Mouse (Mus musculus) macrophage (primary cell): ENCODE measurements around the gene Ralgps1. TPM values are rescaled to one million over a fixed set of nuclear protein-coding genes. Genes with fewer than 3 reads are reported as not detected.
A peak's percentile ranks its signal among the peaks of the same experiment; 100 is the strongest.

Source experiments
- H3K27ac ChIP-seq: fragments of 350-480 bp; formaldehyde crosslinking; 2 replicates; pipeline ENCODE4 v1.9.0; 2021
- H3K36me3 ChIP-seq: fragments of 350-480 bp; formaldehyde crosslinking; 2 replicates; pipeline ENCODE4 v1.9.0; 2021; ENCODE audit errors: inconsistent target
- H3K4me3 ChIP-seq: fragments of 350-480 bp; formaldehyde crosslinking; 2 replicates; pipeline ENCODE4 v1.9.0; 2021; ENCODE audit errors: inconsistent target
- H3K79me2 ChIP-seq: fragments of 350-480 bp; formaldehyde crosslinking; 2 replicates; pipeline ENCODE4 v1.9.0; 2021; ENCODE audit errors: inconsistent target
- WGBS: methylation state at CpG from one replicate; pipeline ENCODE4 v1.1.7; 2026; ENCODE audit warnings: inconsistent platforms; ENCODE audit not compliant: missing documents; 5-methylcytosine and 5-hydroxymethylcytosine counted together
- polyA plus RNA-seq: library from polyadenylated mRNA; stranded (reverse); fragments of 250-400 nt; gene quantifications from 3 replicates; pipeline ENCODE4 v1.2.4, GENCODE M21; 2018; ENCODE audit warnings: inconsistent platforms

Gene Ralgps1
- polyA plus RNA-seq, 1 experiment from 2014 or later = 2.3 TPM

DNA sequence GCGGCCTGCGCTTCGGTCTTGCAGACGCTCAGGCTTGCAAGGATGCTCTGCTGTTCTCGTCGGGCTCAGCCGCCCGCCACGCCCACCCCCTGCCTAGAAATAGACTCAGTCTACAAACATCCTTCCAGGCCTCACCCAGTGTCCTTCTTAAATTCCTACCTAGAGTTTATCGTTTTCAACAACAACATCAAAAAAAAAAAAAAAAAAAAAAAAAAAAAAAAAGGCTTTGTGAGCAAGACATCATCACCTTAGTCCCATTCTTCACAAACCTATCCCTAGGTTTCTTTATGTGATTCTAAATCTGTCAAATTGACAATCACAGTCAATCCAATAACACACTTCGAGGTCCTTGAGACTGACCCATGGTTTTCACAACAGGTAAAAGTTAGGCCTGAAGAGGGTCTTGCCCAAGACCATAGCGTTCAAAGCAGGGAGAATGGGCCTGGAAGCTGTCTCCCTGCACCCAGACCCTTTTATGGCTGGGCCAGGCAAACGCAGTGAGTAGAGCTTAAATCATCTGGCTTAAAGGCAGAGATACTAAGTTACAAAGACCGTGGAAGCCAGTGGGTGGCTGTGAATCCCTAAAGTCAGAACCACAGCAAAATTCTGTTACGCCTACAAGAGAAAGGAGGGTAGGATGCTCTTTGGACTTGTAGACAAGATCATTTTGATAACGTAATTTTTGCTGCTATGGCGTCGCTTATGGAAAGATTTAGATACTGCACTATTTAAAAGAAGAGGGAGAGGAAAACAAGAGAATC lies 542 bp upstream of the Ralgps1 start:
- Histone ChIP-seq H3K4me3 (no peak overlapping the region), H3K36me3 (no peaks in the 10 kb centered on the region), H3K27ac (no peak overlapping the region), H3K79me2 (no peaks in the 10 kb centered on the region)
- 36% methylated on average over 17 of the region's 18 CpGs for whole genome bisulfite sequencing

DNA sequence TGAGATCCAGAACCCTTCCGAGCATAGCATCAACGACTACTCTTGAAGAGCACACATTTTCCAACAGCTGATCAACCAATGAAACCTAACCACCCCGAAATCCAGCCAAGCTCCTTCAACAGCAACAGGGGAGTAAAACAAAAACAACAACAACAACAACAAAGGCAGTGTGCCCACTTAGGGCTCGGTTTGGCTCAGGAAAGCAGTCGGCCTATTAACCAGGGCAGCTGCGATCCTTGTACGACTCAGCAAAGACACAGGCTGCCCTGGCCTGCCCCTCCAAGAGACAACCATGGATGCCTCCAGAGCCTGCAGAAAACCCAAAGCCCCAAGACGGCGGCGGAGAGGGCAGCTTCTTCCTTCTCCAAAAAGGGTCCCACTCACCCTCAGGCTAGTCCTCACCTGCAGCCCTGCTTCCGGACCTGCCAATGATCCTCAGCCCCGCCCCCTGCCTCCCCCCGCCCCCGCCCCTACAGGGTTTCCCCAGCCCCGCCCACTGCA lies 960 bp downstream of the Ralgps1 start:
- no peaks in the 10 kb centered on the region for H3K79me2 ChIP-seq
- peak overlapping the region; percentile 30 for H3K4me3 ChIP-seq
- H3K27ac ChIP-seq = no peak overlapping the region
- no peaks in the 10 kb centered on the region for H3K36me3 ChIP-seq
- 22% methylated on average over 14 of the region's 15 CpGs for WGBS

DNA sequence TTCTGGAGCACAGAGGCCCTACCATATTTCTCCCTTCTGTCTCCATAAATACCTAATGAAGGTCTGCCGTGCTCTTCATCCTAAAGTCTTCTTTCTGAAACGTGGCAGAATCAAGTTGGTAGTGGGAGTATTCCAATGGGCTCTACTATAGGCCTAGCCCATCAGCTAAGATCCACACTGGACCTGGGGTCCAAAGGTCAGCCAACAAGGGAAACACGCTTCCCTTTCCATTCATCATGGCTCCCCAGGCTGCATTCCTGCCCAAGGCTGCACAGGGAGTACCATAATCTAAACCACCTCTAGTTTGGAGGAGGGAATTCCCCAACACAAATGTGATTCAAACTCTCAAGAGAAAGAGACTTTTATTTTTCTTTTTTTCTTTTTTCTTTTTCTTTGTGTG lies 1.8 kb downstream of the Ralgps1 start:
- Histone ChIP-seq H3K36me3 (no peaks in the 10 kb centered on the region), H3K27ac (no peak overlapping the region), H3K79me2 (no peaks in the 10 kb centered on the region), H3K4me3 (no peak overlapping the region)
- WGBS = 93% methylated on average over 3 of the region's 3 CpGs

DNA sequence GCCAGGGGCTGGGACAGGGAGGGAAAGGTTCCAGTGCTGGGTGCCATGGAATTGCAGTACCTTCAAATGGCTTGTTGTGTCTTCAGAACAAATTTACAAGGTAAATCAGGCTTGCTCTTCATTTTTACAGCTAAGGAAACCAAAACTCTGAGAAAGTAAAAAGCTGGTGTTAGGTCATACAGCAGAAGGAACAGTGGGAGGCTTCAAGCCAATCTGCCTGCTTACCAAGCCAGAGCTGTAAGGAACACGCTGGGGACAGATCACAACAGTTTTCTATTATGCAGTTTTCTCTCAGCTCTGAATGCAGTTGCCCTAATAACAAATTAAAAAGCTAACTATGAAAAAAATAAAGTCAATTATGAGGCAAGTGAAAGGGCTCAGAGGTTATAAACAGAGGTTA lies 2.8 kb downstream of the Ralgps1 start:
- no peak overlapping the region for H3K27ac ChIP-seq
- H3K79me2 ChIP-seq = no peaks in the 10 kb centered on the region
- H3K36me3 ChIP-seq = no peaks in the 10 kb centered on the region
- no peak overlapping the region for H3K4me3 ChIP-seq
- WGBS = 100% methylated on average over 1 of the region's 1 CpGs

DNA sequence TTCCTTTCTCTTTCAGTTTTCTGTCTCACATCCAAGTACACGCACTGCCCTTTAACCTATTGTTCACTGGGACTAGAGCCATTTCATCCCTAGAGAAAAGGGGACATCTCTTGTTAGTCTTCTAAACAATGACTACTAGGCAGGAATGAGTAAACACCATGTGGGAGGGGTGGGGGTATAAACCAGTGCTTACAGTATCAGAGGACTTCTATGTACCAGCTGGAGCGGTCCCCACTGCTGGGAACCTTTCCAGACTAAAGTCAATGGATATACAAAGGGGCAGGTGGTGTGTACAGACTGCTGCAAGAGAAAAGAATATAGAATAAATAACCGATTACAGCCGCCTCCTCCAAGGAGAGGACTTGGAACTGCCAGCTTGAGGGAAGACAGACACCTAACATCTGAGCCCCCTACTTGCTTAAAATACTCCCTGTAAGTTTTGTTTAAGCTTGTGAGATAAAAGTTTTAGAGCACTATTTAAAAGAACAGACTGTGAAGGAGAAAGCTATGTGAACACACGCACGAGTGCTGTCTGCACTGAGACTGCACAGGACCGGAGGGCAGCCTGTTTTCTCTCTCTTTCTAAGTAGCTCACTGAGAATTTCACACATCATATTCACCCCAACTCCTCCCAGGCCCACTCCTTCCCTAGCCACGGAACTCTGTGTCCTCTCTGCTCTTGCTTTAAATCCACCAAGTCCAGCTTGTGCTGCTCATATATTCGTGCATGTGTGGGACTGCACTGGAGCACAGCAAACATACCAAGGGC lies 5.4 kb downstream of the Ralgps1 start:
- 92% methylated on average over 9 of the region's 9 CpGs for WGBS
- no peak overlapping the region for H3K27ac ChIP-seq
- H3K79me2 ChIP-seq = no peaks in the 10 kb centered on the region
- H3K36me3 ChIP-seq = no peaks in the 10 kb centered on the region
- no peak overlapping the region for H3K4me3 ChIP-seq

DNA sequence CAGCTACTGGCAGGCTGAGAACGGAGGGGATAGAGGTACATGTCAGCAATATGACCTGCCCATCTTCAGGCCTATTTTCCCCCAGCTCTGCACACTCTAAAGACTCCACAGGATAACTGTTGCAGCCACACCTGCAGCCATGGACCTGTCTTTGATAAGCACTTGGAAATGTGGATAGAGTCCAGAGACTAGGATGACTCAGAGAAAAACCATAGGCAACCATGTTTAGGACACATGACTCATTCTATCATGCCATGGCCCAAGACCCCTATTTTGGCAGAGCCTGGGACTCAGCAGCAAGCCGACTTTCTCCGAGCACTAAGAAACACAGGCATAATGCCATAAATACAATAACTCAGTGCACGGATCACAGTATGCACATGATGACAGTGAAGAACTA lies 6.6 kb downstream of the Ralgps1 start:
- Histone ChIP-seq H3K4me3 (no peak overlapping the region), H3K36me3 (no peaks in the 10 kb centered on the region), H3K27ac (no peak overlapping the region), H3K79me2 (no peaks in the 10 kb centered on the region)
- WGBS = 100% methylated on average over 4 of the region's 4 CpGs

DNA sequence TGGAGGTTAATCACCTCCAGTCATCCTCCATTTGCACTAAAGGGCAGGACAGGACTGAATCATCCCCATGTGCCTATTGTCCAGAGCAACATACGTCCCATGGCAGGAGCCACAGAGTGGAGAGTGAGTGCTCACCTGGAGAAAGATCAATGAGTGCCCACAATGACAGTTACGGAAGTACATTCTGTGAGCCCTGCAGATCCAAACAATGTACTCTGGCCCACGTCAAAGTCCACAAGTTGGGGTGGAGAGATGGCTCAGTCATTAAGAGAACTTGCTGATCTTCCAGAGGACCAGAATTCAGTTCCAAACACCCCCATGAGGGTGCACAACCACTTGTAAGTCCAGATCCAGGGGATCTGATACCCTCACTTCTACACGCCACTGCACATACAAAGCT lies 7.4 kb downstream of the Ralgps1 start:
- H3K4me3 ChIP-seq = no peak overlapping the region
- no peaks in the 10 kb centered on the region for H3K36me3 ChIP-seq
- no peaks in the 10 kb centered on the region for H3K79me2 ChIP-seq
- WGBS = 95% methylated on average over 4 of the region's 4 CpGs
- no peak overlapping the region for H3K27ac ChIP-seq

DNA sequence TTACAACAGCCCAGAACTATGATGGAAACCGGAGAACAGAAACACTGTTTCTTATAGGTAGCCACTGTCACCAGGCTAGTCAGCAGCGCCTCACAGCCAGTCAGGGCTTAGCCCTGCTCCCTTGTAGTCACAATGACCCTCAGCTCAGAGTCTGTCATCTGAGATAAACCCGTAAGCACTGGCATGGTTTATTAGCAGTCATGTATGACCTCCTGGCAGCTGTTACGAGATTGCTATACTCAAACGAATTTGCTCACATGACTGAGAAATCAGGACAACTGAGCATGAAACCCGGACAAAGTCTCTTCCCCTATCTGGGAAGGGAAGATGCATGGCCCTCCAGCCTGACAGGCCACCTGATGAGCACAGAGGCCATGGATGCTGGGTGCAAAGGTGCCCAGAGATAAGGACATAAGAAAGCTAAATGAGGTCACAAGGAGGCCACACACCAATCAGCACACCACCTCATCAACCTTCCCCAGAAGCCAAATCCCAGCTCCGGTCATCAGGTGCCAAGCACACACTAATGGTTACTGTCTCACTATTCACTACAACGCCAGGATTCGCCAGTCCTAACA lies 10.1 kb downstream of the Ralgps1 start:
- H3K27ac ChIP-seq = no peak overlapping the region
- H3K36me3 ChIP-seq = no peaks in the 10 kb centered on the region
- H3K4me3 ChIP-seq = no peak overlapping the region
- WGBS = 95% methylated on average over 9 of the region's 9 CpGs
- no peaks in the 10 kb centered on the region for H3K79me2 ChIP-seq

DNA sequence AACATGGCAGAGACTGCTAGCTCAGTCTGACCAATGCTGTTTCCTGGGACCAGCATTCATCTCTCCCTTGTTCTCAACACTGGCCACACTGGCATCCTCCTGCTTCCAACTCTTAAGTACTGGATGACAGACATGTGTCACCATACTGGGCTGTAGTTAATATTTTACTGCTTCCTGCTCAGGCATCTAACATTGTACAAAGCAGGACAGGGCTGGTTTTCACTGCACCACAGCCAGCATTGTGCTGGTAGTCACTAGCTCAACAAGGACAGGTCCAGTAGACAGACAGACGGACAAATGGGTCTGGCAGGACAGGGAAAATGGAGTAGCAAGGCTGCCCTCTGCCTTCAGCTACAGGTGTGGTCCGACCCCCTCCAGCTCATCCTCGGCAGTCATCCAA lies 10.7 kb downstream of the Ralgps1 start:
- 97% methylated on average over 3 of the region's 3 CpGs for WGBS
- Histone ChIP-seq H3K79me2 (no peaks in the 10 kb centered on the region), H3K27ac (no peak overlapping the region), H3K36me3 (no peaks in the 10 kb centered on the region), H3K4me3 (no peak overlapping the region)

DNA sequence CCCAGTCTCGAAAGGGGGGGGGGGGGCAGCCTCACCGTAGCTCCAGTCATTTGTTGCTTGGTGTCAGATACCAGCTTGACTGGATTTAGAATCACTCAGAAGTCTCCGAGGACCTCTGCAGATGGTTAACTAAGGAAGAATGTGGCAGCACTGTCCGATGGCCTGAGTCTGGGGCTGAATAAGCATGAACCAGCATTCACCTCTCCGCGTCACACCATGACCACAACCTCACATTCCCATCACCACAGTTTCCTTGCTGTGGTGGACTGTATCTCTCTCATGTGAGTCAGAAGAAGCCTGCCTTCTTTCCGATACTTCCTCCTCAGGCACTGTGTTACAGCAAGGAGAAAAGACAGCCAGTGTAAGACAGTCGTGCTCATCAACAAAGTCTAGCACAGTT lies 12.1 kb downstream of the Ralgps1 start:
- Histone ChIP-seq H3K79me2 (no peaks in the 10 kb centered on the region), H3K36me3 (no peaks in the 10 kb centered on the region), H3K27ac (0 out of 2 replicates have a peak overlapping the region, but pooled peaks have one; percentile 0), H3K4me3 (no peak overlapping the region)
- WGBS = 23% methylated on average over 8 of the region's 8 CpGs

DNA sequence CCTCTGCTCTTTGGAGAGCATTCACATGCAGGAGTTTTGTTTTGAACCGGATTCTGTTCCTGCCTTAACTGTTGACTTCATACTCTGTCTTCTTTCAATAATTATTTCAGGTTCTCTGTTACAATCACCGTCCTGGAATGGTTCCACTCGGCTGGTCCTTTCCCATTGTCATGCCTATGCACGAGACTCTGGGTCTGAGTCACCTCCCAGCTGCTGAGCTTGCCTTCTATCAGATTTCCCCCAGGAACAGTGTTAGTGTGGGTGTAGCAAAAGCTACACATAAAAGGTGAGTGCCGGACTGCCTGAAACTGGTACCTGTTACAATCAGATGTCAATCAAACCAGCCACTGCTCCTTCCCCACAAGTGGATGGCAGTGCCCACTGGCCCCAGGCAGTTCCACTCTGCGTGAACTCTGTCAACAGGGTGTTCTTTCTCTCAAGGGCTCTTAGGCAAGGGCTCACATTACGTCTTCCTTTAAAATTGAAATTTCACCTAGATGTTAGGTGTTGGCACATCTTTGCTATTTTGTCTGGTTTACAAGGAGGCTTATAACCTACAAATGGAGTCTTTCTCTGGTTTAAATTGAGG lies 13.9 kb downstream of the Ralgps1 start:
- Histone ChIP-seq H3K27ac (no peak overlapping the region), H3K4me3 (no peak overlapping the region), H3K36me3 (no peaks in the 10 kb centered on the region), H3K79me2 (no peaks in the 10 kb centered on the region)
- 86% methylated on average over 7 of the region's 7 CpGs for WGBS

DNA sequence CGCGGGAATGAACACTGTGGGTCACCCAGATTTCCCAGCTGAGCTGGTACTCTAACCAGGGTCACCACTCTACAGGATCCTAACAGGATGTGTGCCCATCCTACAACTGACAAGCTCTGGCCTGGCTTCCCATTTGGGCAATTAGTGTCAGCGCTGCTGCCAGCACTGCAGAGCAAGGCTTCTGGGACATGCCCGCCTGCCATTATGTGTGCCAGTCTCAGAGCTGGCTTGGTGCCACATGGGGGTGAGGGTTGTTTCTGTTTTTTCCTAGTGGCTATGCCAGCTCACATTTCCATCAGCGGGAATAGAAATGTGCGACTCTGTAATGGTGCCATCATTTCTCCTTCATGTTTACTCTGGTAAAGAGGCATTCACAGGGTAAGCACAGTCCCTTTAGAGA lies 15.7 kb downstream of the Ralgps1 start:
- Histone ChIP-seq H3K4me3 (no peak overlapping the region), H3K79me2 (no peaks in the 10 kb centered on the region), H3K27ac (no peak overlapping the region), H3K36me3 (no peaks in the 10 kb centered on the region)
- WGBS = 87% methylated on average over 6 of the region's 6 CpGs

DNA sequence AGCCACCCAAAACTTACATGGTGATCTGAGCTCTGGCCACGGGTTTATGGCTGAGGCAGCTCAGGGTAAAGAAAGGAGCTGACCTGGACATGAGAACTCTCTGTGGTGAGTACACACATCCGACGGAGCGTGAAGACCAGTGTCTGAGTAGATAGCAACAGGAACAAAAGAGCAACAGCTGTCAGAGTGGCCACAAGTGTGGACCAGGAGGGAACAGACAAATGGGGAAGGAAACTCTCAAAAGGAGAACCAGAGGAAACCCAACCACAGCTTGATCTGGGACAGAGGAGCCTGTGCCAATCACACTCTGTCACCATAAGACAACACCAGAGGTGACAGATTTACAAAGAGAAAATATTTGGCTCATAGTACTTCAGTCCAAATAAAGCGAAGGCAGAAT lies 17.9 kb downstream of the Ralgps1 start:
- WGBS = under 1% methylated on average over 5 of the region's 5 CpGs
- H3K27ac ChIP-seq = peak overlapping the region; percentile 83
- H3K36me3 ChIP-seq = no peaks in the 10 kb centered on the region
- H3K4me3 ChIP-seq = no peak overlapping the region
- no peaks in the 10 kb centered on the region for H3K79me2 ChIP-seq

DNA sequence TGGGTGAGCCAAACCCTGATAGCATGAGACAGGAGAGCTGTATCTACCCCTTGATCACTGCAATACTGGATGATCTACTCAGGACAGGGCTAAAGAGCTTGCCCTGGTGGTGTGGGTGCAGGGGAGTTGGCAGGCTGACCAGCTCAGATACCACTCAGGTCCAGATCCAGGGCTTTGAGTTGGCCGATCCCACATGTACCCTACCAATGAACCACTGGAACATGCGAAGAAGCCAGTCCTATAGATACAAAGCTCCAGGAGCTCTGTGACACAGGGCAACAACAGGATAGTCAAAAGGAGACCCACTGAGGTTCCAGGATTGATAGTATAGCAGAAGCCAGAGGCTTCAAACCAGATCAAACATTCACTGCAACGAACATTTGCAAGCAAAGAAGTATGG lies 19.8 kb downstream of the Ralgps1 start:
- WGBS = 90% methylated on average over 3 of the region's 3 CpGs
- H3K79me2 ChIP-seq = no peaks in the 10 kb centered on the region
- H3K4me3 ChIP-seq = no peak overlapping the region
- H3K27ac ChIP-seq = no peak overlapping the region
- no peaks in the 10 kb centered on the region for H3K36me3 ChIP-seq

DNA sequence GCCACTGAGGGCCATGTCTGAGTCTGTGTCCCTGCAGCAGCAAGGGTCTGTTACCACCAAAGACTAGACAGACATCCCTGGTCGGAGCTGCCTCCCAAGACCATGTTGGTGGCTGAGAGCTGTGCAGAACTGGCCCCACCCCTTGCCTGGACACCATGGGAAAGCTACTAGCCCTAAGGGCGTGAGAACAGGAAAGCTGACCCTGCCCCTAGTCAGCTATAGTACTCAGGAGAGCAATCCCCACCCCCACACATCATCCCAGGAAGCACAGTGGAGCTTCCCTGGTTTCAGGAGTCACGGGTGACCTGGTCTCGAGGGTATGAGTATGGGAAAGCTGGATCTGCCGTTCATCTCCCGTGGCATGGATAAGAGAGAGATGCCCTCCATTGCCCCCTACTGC lies 20.4 kb downstream of the Ralgps1 start:
- H3K4me3 ChIP-seq = no peak overlapping the region
- H3K36me3 ChIP-seq = no peaks in the 10 kb centered on the region
- H3K27ac ChIP-seq = no peak overlapping the region
- no peaks in the 10 kb centered on the region for H3K79me2 ChIP-seq
- 100% methylated on average over 6 of the region's 6 CpGs for WGBS
